In genomic region chr11:97644834-97645233, GRCm38 (mm10) we compare ENCODE assay signal across 8 mouse cellular contexts. TPM values are rescaled to one million over a fixed set of nuclear protein-coding genes. Genes with fewer than 3 reads are reported as not detected.
DNase-seq lines count a peak whose midpoint lies in the region; ATAC-seq and TF ChIP-seq lines count a peak whose summit lies in the region.
"Had no signal": no experiment of that assay in that cellular context is flagged by ENCODE, and none has a peak within 500 bp of the region (broad histone marks: within the 10 kb centered on the region; RNA-seq: fewer than 3 reads in every experiment).

No protein-coding gene starts in this region.

- TF ChIP-seq POLR2A in lung, adult 2 months (IDR thresholded peaks at IDR 0.05; ENCODE audit: borderline replicate concordance, extremely low read depth, low read depth, low read length), result no peak

- H3K9me3 ChIP-seq in liver, embryonic 12.5 days (replicated peaks), result no peaks in the 10 kb centered on the region
- H3K9me3 ChIP-seq: midbrain, embryonic 12.5 days had no signal

- DNase-seq in liver (peak; percentile 67), MEL-GATA-1-ER (ENCODE audit: extremely low read depth, low read depth) (peak; percentile 56)
- peak; percentile 81 for DNase-seq in brain, adult 2 months (ENCODE audit: low read depth, low spot score)
- peak; percentile 71 for DNase-seq in gastrocnemius, postnatal 10 days
- peak; percentile 72 for DNase-seq in lung, adult 2 months
- DNase-seq in spleen, postnatal 4 days (ENCODE audit: low spot score in 2 of 2), result peak; percentile 48 to 78

- no peak for ATAC-seq in liver, embryonic 12.5 days

- H3K27ac ChIP-seq in liver, embryonic 12.5 days, result no peak overlapping the region
- H3K27ac ChIP-seq: midbrain, embryonic 12.5 days had no signal

- H3K4me3 ChIP-seq in liver, embryonic 12.5 days, result no peak overlapping the region
- no peak overlapping the region for H3K4me3 ChIP-seq in lung, adult 2 months (replicated peaks; ENCODE audit: extremely low read depth, low read depth, low read length)
- H3K4me3 ChIP-seq: midbrain, embryonic 12.5 days had no signal

- no peaks in the 10 kb centered on the region for H3K36me3 ChIP-seq in liver, embryonic 12.5 days
- H3K36me3 ChIP-seq: midbrain, embryonic 12.5 days had no signal

- no peak overlapping the region for H3K4me2 ChIP-seq in liver, embryonic 12.5 days
- H3K4me2 ChIP-seq: midbrain, embryonic 12.5 days had no signal

- H3K4me1 ChIP-seq in liver, embryonic 12.5 days, result no peaks in the 10 kb centered on the region
- no peaks in the 10 kb centered on the region for H3K4me1 ChIP-seq in lung, adult 2 months (ENCODE audit: control insufficient read depth, insufficient read depth, low read length)
- H3K4me1 ChIP-seq: midbrain, embryonic 12.5 days had no signal

- peak; percentile 84 for TF ChIP-seq CTCF in lung, adult 2 months (IDR thresholded peaks at IDR 0.05; ENCODE audit: insufficient read depth, low read length)

- no peaks in the 10 kb centered on the region for H3K27me3 ChIP-seq in liver, embryonic 12.5 days (replicated peaks)
- H3K27me3 ChIP-seq: midbrain, embryonic 12.5 days had no signal

- H3K9ac ChIP-seq in liver, embryonic 12.5 days, result no peak overlapping the region
- H3K9ac ChIP-seq: midbrain, embryonic 12.5 days had no signal

- 0% methylated on average over 6 of the region's 6 CpGs for WGBS in liver, embryonic 12.5 days (ENCODE audit: insufficient replicate concordance)
- 9% methylated on average over 6 of the region's 6 CpGs for WGBS in lung, adult 2 months

RNA-seq across cellular contexts. Expression of gene Epop, which starts 15.3 kb away (rescaled TPM):
- 3.6 and 4.1 TPM in 2 replicates for polyA plus RNA-seq in liver, embryonic 12.5 days (2016; fragmentation: Nextera tagmentation; extraction: Ambion mirVana)
- total RNA-seq in gastrocnemius, postnatal 10 days (2021), result under 1 TPM; 0.59 to 0.68 TPM
- polyA plus RNA-seq in lung, adult 2 months (2012; rRNA removed), result 6.4 and 12.3 TPM in 2 replicates

RNA-seq across cellular contexts. Expression of gene Mllt6, which starts 18.4 kb away (rescaled TPM):
- polyA plus RNA-seq in liver, embryonic 12.5 days (2016; fragmentation: Nextera tagmentation; extraction: Ambion mirVana), result 0.32 and 0.33 TPM in 2 replicates
- total RNA-seq in gastrocnemius, postnatal 10 days (2021), result 10 to 100 TPM; 32.2 to 32.4 TPM
- polyA plus RNA-seq in lung, adult 2 months (2012; rRNA removed), result 65.9 and 79.6 TPM in 2 replicates

RNA-seq across cellular contexts. Expression of gene Cisd3, which starts 40.8 kb away (rescaled TPM):
- polyA plus RNA-seq in liver, embryonic 12.5 days (2016; fragmentation: Nextera tagmentation; extraction: Ambion mirVana), result 12.6 and 14.7 TPM in 2 replicates
- total RNA-seq in gastrocnemius, postnatal 10 days (2021), result 10 to 100 TPM; 84.5 to 99.4 TPM
- 26.4 and 34.0 TPM in 2 replicates for polyA plus RNA-seq in lung, adult 2 months (2012; rRNA removed)

RNA-seq across cellular contexts. Expression of gene Pcgf2, which starts 55.5 kb away (rescaled TPM):
- 5.0 and 5.1 TPM in 2 replicates for polyA plus RNA-seq in liver, embryonic 12.5 days (2016; fragmentation: Nextera tagmentation; extraction: Ambion mirVana)
- total RNA-seq in gastrocnemius, postnatal 10 days (2021), result 10 to 100 TPM; 11.9 to 18.6 TPM
- 65.9 and 81.9 TPM in 2 replicates for polyA plus RNA-seq in lung, adult 2 months (2012; rRNA removed)

RNA-seq across cellular contexts. Expression of gene Psmb3, which starts 58.4 kb away (rescaled TPM):
- 364 and 370 TPM in 2 replicates for polyA plus RNA-seq in liver, embryonic 12.5 days (2016; fragmentation: Nextera tagmentation; extraction: Ambion mirVana)
- total RNA-seq in gastrocnemius, postnatal 10 days (2021), result 100 to 1,000 TPM; 174 to 190 TPM
- 214 and 264 TPM in 2 replicates for polyA plus RNA-seq in lung, adult 2 months (2012; rRNA removed)

Comparison
In these comparisons a context has a peak if more than half of its experiments do, and no peak if none do; other contexts are left out.
1. RNA of gene Mllt6, which starts 18.4 kb away (polyA plus RNA-seq): 65.9 to 79.6 TPM in lung, adult 2 months; 0.32 to 0.33 TPM in liver, embryonic 12.5 days; every median in the first group is over 10 times any median in the second.
2. Peak in every context shown above with its lines, with median percentiles within 50 percentile points of each other: DNase-seq.